Mouse (Mus musculus): Measurements from ENCODE around the gene Snip1.
A peak's percentile ranks its signal among the peaks of the same experiment; 100 is the strongest.

DNA sequence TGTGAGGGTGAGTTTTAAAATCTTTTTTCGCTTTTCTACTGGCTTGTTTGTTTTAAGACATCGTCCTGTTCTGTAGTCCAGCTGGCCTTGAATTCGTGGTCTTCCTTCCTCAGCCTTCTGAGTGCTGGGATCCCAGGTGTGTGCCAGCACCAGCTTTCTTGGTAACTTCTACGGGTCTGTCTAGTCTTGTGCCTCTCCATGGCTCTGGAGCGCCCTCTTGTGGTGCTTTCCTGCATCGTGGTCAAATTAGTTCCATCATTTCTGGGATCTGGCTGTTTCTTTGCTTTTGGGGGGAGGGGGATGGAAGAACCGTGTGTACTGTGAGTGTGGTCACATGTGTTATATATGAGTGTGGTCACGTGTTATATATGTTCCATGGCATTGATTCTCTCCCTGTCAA is 33.0 kb downstream of the Snip1 start:
- TF ChIP-seq CTCF (IDR thresholded peaks at IDR 0.05; ENCODE audit: low read depth, low read length) (peak; percentile 86), GATA1 (IDR thresholded peaks at IDR 0.05; ENCODE audit: borderline replicate concordance, low read length) (no peak), TAL1 (conservative IDR thresholded peaks at IDR 0.05; ENCODE audit: low read depth, low read length) (no peak)

Measured in G1E (cell line).